Mouse (Mus musculus) C2C12 (cell line): Measurements from ENCODE around the gene Rtn2.

Experiments
- CEBPB ChIP-seq: IDR thresholded peaks from one replicate; pipeline ENCODE4 v1.6.1; 2011; ENCODE audit warnings: low read depth, mild to moderate bottlenecking, control low read depth, moderate library complexity
- CTCF ChIP-seq: IDR thresholded peaks from one replicate; pipeline ENCODE4 v1.5.1; 2011; ENCODE audit not compliant: control insufficient read depth, insufficient read depth, insufficient read length
- FOSL1 ChIP-seq: IDR thresholded peaks from one replicate; pipeline ENCODE4 v1.8.0; 2011; ENCODE audit warnings: mild to moderate bottlenecking, low read length; ENCODE audit not compliant: poor library complexity, insufficient read depth, severe bottlenecking
- MAX ChIP-seq: IDR thresholded peaks from one replicate; pipeline ENCODE4 v1.6.1; 2011; ENCODE audit warnings: mild to moderate bottlenecking, control low read depth
- MYOD1 ChIP-seq: IDR thresholded peaks from one replicate; pipeline ENCODE4 v1.6.1; 2011; ENCODE audit warnings: low read depth; ENCODE audit not compliant: control insufficient read depth, insufficient read length
- MYOG ChIP-seq: IDR thresholded peaks from one replicate; pipeline ENCODE4 v1.6.1; 2011; ENCODE audit not compliant: control insufficient read depth, insufficient read length; ENCODE audit errors: extremely low read depth
- USF1 ChIP-seq: IDR thresholded peaks from one replicate; pipeline ENCODE4 v1.6.1; 2011; ENCODE audit warnings: low read depth, mild to moderate bottlenecking, control low read depth, moderate library complexity

DNA sequence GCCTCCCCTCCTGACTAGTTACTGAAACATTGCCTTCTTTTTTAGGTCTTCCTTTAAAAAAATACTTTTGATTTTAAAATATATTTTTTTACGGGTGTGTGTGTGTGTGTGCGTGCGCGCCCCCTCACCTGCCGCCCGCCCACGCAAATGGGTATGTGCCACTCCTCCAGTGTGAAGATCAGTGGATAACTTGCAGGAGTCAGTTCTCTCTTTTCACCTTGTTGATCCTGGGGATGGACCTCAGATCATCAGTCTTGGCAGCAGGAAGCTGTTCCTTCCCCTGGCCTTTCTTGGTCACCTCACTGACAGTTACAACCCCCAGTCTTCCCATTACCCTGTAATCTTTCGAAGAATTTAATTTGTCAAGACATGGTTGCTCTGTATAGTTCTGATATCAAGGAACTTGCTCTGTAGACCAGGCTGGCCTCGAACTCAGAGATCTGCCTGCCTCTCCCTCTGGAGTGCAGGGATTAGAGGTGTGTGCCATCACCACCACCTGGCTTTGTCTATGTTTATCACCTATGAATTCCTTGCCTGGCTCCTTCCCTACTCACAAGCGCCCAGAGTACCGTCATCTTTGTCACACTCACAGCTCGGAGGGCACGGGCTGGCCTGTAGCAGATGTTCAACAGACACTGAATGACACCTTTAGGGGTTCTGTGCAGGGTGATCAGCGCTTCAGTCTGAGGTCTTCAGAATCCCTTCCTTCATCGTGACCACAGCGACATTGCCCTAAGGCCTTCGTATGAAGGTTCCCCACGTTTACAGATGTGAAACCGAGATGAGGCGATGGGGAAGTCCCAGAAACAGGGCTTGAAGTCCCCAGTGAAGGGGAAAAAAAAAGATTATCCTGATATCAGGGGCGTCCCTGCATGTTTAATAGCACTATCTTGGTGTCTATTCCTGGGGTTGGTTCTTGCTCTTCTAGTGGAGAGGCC lies 43.1 kb downstream of the Rtn2 start:
- no peak for TF ChIP-seq CTCF
- TF ChIP-seq CEBPB, result no peak
- TF ChIP-seq USF1, result no peak
- TF ChIP-seq MYOD1, result no peak
- TF ChIP-seq MAX, result no peak
- no peak for TF ChIP-seq FOSL1
- no peak for TF ChIP-seq MYOG
